Mouse (Mus musculus): ENCODE measurements around the gene Mtfp1. TPM values are rescaled to one million over a fixed set of nuclear protein-coding genes. Genes with fewer than 3 reads are reported as not detected.
A peak's percentile ranks its signal among the peaks of the same experiment; 100 is the strongest.

The Mtfp1 gene
- polyA plus RNA-seq, 1 experiment: 31.2 TPM

GRCm38 (mm10) chr11:4053586-4053985 lies 41.7 kb downstream of the Mtfp1 start:
- H3K27me3 ChIP-seq (replicated peaks; ENCODE audit: control insufficient read depth, insufficient read depth, low read length): no peaks in the 10 kb centered on the region
- 15% methylated on average over 5 of the region's 5 CpGs for WGBS
- peak; percentile 89 for DNase-seq
- H3K36me3 ChIP-seq (ENCODE audit: control insufficient read depth, insufficient read depth, low read length): no peaks in the 10 kb centered on the region
- TF ChIP-seq POLR2A (IDR thresholded peaks at IDR 0.05; ENCODE audit: low read depth, low read length) (no peak), CTCF (conservative IDR thresholded peaks at IDR 0.05; ENCODE audit: insufficient read depth, insufficient read length, low read depth, low read length) (peak; percentile 96)
- no peak overlapping the region for H3K27ac ChIP-seq (ENCODE audit: insufficient read depth, low read depth, low read length)
- H3K4me1 ChIP-seq (ENCODE audit: control insufficient read depth, insufficient read depth, low read length): no peaks in the 10 kb centered on the region
- no peak overlapping the region for H3K4me3 ChIP-seq (ENCODE audit: insufficient read depth, low read depth, low read length)

GRCm38 (mm10) chr11:4048438-4048837 lies 46.8 kb downstream of the Mtfp1 start:
- Histone ChIP-seq H3K27me3 (replicated peaks; ENCODE audit: control insufficient read depth, insufficient read depth, low read length) (no peaks in the 10 kb centered on the region), H3K4me3 (ENCODE audit: insufficient read depth, low read depth, low read length) (no peak overlapping the region), H3K27ac (ENCODE audit: insufficient read depth, low read depth, low read length) (no peak overlapping the region), H3K36me3 (ENCODE audit: control insufficient read depth, insufficient read depth, low read length) (no peaks in the 10 kb centered on the region), H3K4me1 (ENCODE audit: control insufficient read depth, insufficient read depth, low read length) (no peaks in the 10 kb centered on the region)
- no peak for DNase-seq
- TF ChIP-seq CTCF (conservative IDR thresholded peaks at IDR 0.05; ENCODE audit: insufficient read depth, insufficient read length, low read depth, low read length) (no peak), POLR2A (IDR thresholded peaks at IDR 0.05; ENCODE audit: low read depth, low read length) (no peak)
- WGBS: 82% methylated on average over 6 of the region's 6 CpGs

- TF ChIP-seq CTCF (conservative IDR thresholded peaks at IDR 0.05; ENCODE audit: insufficient read depth, insufficient read length, low read depth, low read length) (no peak), POLR2A (IDR thresholded peaks at IDR 0.05; ENCODE audit: low read depth, low read length) (no peak)
- no peak overlapping the region for H3K4me3 ChIP-seq (ENCODE audit: insufficient read depth, low read depth, low read length)
- H3K27me3 ChIP-seq (replicated peaks; ENCODE audit: control insufficient read depth, insufficient read depth, low read length): no peaks in the 10 kb centered on the region
- no peaks in the 10 kb centered on the region for H3K4me1 ChIP-seq (ENCODE audit: control insufficient read depth, insufficient read depth, low read length)
- no peaks in the 10 kb centered on the region for H3K36me3 ChIP-seq (ENCODE audit: control insufficient read depth, insufficient read depth, low read length)
- DNase-seq: no peak
- 89% methylated on average over 2 of the region's 2 CpGs for WGBS
- H3K27ac ChIP-seq (ENCODE audit: insufficient read depth, low read depth, low read length): no peak overlapping the region
Measured at GRCm38 (mm10) chr11:4047766-4048165, 47.5 kb downstream of the Mtfp1 start.

- Histone ChIP-seq H3K27me3 (replicated peaks; ENCODE audit: control insufficient read depth, insufficient read depth, low read length) (no peaks in the 10 kb centered on the region), H3K36me3 (ENCODE audit: control insufficient read depth, insufficient read depth, low read length) (no peaks in the 10 kb centered on the region), H3K27ac (ENCODE audit: insufficient read depth, low read depth, low read length) (no peak overlapping the region), H3K4me3 (ENCODE audit: insufficient read depth, low read depth, low read length) (no peak overlapping the region), H3K4me1 (ENCODE audit: control insufficient read depth, insufficient read depth, low read length) (no peaks in the 10 kb centered on the region)
- TF ChIP-seq POLR2A (IDR thresholded peaks at IDR 0.05; ENCODE audit: low read depth, low read length): no peak
- TF ChIP-seq CTCF (conservative IDR thresholded peaks at IDR 0.05; ENCODE audit: insufficient read depth, insufficient read length, low read depth, low read length): no peak
- no peak for DNase-seq
- 60% methylated on average over 5 of the region's 5 CpGs for WGBS
Measured at GRCm38 (mm10) chr11:4046526-4046925, 48.7 kb downstream of the Mtfp1 start.

- no peaks in the 10 kb centered on the region for H3K4me1 ChIP-seq (ENCODE audit: control insufficient read depth, insufficient read depth, low read length)
- H3K27ac ChIP-seq (ENCODE audit: insufficient read depth, low read depth, low read length): no peak overlapping the region
- WGBS: 86% methylated on average over 7 of the region's 7 CpGs
- no peak for DNase-seq
- no peak overlapping the region for H3K4me3 ChIP-seq (ENCODE audit: insufficient read depth, low read depth, low read length)
- H3K27me3 ChIP-seq (replicated peaks; ENCODE audit: control insufficient read depth, insufficient read depth, low read length): no peaks in the 10 kb centered on the region
- TF ChIP-seq CTCF (conservative IDR thresholded peaks at IDR 0.05; ENCODE audit: insufficient read depth, insufficient read length, low read depth, low read length) (no peak), POLR2A (IDR thresholded peaks at IDR 0.05; ENCODE audit: low read depth, low read length) (no peak)
- H3K36me3 ChIP-seq (ENCODE audit: control insufficient read depth, insufficient read depth, low read length): no peaks in the 10 kb centered on the region
Measured at GRCm38 (mm10) chr11:4043081-4043480, 52.2 kb downstream of the Mtfp1 start.

Other genes with a start within 250 kb of the Mtfp1 start
- gene Osbp2, start 231.5 kb downstream of the Mtfp1 start, polyA plus RNA-seq (2012; rRNA removed): 3.3 and 4.5 TPM in 2 replicates
- 0.83 and 1.1 TPM in 2 replicates for gene 4921536K21Rik, start 200.3 kb downstream of the Mtfp1 start, polyA plus RNA-seq (2012; rRNA removed)
- gene Dusp18, start 200.2 kb downstream of the Mtfp1 start, polyA plus RNA-seq (2012; rRNA removed): 7.0 and 7.1 TPM in 2 replicates
- gene Slc35e4, start 180.8 kb downstream of the Mtfp1 start, polyA plus RNA-seq (2012; rRNA removed): 8.1 and 10.6 TPM in 2 replicates
- gene Tcn2, start 163.3 kb downstream of the Mtfp1 start, polyA plus RNA-seq (2012; rRNA removed): 2,179 and 2,584 TPM in 2 replicates
- gene Pes1, start 131.5 kb downstream of the Mtfp1 start, polyA plus RNA-seq (2012; rRNA removed): 33.3 and 33.8 TPM in 2 replicates
- 0.34 and 0.73 TPM in 2 replicates for gene 4930556J24Rik, start 118.7 kb downstream of the Mtfp1 start, polyA plus RNA-seq (2012; rRNA removed)
- gene Gal3st1, start 111.8 kb downstream of the Mtfp1 start, polyA plus RNA-seq (2012; rRNA removed): 71.7 and 91.3 TPM in 2 replicates
- 0.36 and 0.39 TPM in 2 replicates for gene Sec14l4, start 64.0 kb downstream of the Mtfp1 start, polyA plus RNA-seq (2012; rRNA removed)
- gene Sec14l3, start 30.6 kb downstream of the Mtfp1 start, polyA plus RNA-seq (2012; rRNA removed): 8.8 and 11.7 TPM in 2 replicates
- gene Sec14l2, start 28.0 kb upstream of the Mtfp1 start, polyA plus RNA-seq (2012; rRNA removed): 1.5 and 1.8 TPM in 2 replicates
- 25.2 and 26.7 TPM in 2 replicates for gene Rnf215, start 39.8 kb upstream of the Mtfp1 start, polyA plus RNA-seq (2012; rRNA removed)
- 9.6 and 12.1 TPM in 2 replicates for gene Ccdc157, start 64.8 kb upstream of the Mtfp1 start, polyA plus RNA-seq (2012; rRNA removed)
- 21.0 and 21.1 TPM in 2 replicates for gene Sf3a1, start 64.9 kb upstream of the Mtfp1 start, polyA plus RNA-seq (2012; rRNA removed)
- gene Tbc1d10a, start 91.3 kb upstream of the Mtfp1 start, polyA plus RNA-seq (2012; rRNA removed): 91.4 and 115 TPM in 2 replicates
- 15.8 and 16.3 TPM in 2 replicates for gene Castor1, start 122.8 kb upstream of the Mtfp1 start, polyA plus RNA-seq (2012; rRNA removed)
- 0.07 and 0.20 TPM in 2 replicates for gene Osm, start 141.0 kb upstream of the Mtfp1 start, polyA plus RNA-seq (2012; rRNA removed)
- 0.56 and 0.67 TPM in 2 replicates for gene Lif, start 162.1 kb upstream of the Mtfp1 start, polyA plus RNA-seq (2012; rRNA removed)